Mouse (Mus musculus): ENCODE data around the gene Ikzf2.

The Ikzf2 gene

GRCm38 (mm10) chr1:69506615-69507159 lies 180.4 kb downstream of the Ikzf2 start:
- DNase-seq = no peak

- no peak for DNase-seq
Observed at GRCm38 (mm10) chr1:69506011-69506410, 181.0 kb downstream of the Ikzf2 start.

GRCm38 (mm10) chr1:69500388-69500787 lies 186.7 kb downstream of the Ikzf2 start:
- no peak for DNase-seq

GRCm38 (mm10) chr1:69499652-69500051 lies 187.4 kb downstream of the Ikzf2 start:
- DNase-seq = no peak

GRCm38 (mm10) chr1:69498862-69499306 lies 188.2 kb downstream of the Ikzf2 start:
- DNase-seq = no peak

GRCm38 (mm10) chr1:69496055-69496454 lies 191.0 kb downstream of the Ikzf2 start:
- no peak for DNase-seq

- DNase-seq = no peak
Observed at GRCm38 (mm10) chr1:69493309-69494047, 193.6 kb downstream of the Ikzf2 start.

GRCm38 (mm10) chr1:69492013-69492412 lies 195.0 kb downstream of the Ikzf2 start:
- no peak for DNase-seq

- no peak for DNase-seq
Observed at GRCm38 (mm10) chr1:69489026-69489425, 198.0 kb downstream of the Ikzf2 start.

- DNase-seq = peak; percentile 5
Observed at GRCm38 (mm10) chr1:69488625-69489024, 198.4 kb downstream of the Ikzf2 start.
